Mouse (Mus musculus) midbrain, postnatal 0 days (tissue): ENCODE data around the gene Ttll11. TPM values are rescaled to one million over a fixed set of nuclear protein-coding genes. Genes with fewer than 3 reads are reported as not detected.

ENCODE experiments used
- ATAC-seq: fragments of 200-750 bp; cut with Nextera tagmentation; 2 replicates; pipeline ENCODE4 v1.8.0; 2017; ENCODE audit warnings: moderate number of reproducible peaks, mild to moderate bottlenecking, moderate TSS enrichment, moderate library complexity; ENCODE audit not compliant: low FRiP score
- DNase-seq: peaks from one replicate; pipeline ENCODE4 v3.0.0-alpha.2; 2015; ENCODE audit warnings: low spot score
- H3K27ac ChIP-seq: fragments of 300-500 bp; sonication (generic); 2 replicates; pipeline ENCODE4 v1.5.1; 2014; ENCODE audit warnings: low read depth, mild to moderate bottlenecking, low read length, mixed read lengths
- H3K27me3 ChIP-seq: fragments of 300-500 bp; sonication (generic); 2 replicates; pipeline ENCODE4 v1.6.1; 2014; ENCODE audit warnings: low read length, control low read depth, mixed read lengths; ENCODE audit not compliant: insufficient read depth
- H3K36me3 ChIP-seq: fragments of 300-500 bp; sonication (generic); 2 replicates; pipeline ENCODE4 v1.6.1; 2014; ENCODE audit warnings: low read length, control low read depth, mixed read lengths; ENCODE audit not compliant: insufficient read depth
- H3K4me1 ChIP-seq: fragments of 300-500 bp; sonication (generic); 2 replicates; pipeline ENCODE4 v1.6.1; 2014; ENCODE audit warnings: mild to moderate bottlenecking, control low read depth, antibody characterized with exemption, low read length, mixed read lengths; ENCODE audit not compliant: insufficient read depth
- H3K4me2 ChIP-seq: fragments of 300-500 bp; sonication (generic); 2 replicates; pipeline ENCODE4 v1.6.1; 2014; ENCODE audit warnings: low read depth, mild to moderate bottlenecking, low read length, mixed read lengths; ENCODE audit not compliant: poor library complexity, severe bottlenecking
- H3K4me3 ChIP-seq: fragments of 300-500 bp; sonication (generic); 2 replicates; pipeline ENCODE4 v1.5.1; 2014; ENCODE audit warnings: low read depth, mild to moderate bottlenecking, low read length, moderate library complexity
- H3K9ac ChIP-seq: fragments of 300-500 bp; sonication (generic); replicated peaks from 2 replicates; pipeline ENCODE4 v1.6.1; 2014; ENCODE audit warnings: mild to moderate bottlenecking, low read length, moderate library complexity, mixed read lengths; ENCODE audit not compliant: poor library complexity, severe bottlenecking
- H3K9me3 ChIP-seq: fragments of 300-500 bp; sonication (generic); 2 replicates; pipeline ENCODE4 v1.6.1; 2016; ENCODE audit warnings: low read length, control low read depth
- CTCF ChIP-seq: IDR thresholded peaks from 2 replicates; pipeline ENCODE4 v1.5.1; 2016; ENCODE audit warnings: antibody characterized with exemption, mild to moderate bottlenecking
- WGBS: fragments of 180-500 bp; shearing (Covaris S2); extraction: QIAGEN DNeasy Blood & Tissue Kit; methylation state at CpG from one replicate; pipeline ENCODE4 v1.1.7; 2014; 5-methylcytosine and 5-hydroxymethylcytosine counted together
- polyA plus RNA-seq: library from polyadenylated mRNA; unstranded; fragments of >200 nt; fragmentation: Nextera tagmentation; extraction: Ambion mirVana; gene quantifications from 2 replicates; pipeline ENCODE4 v1.2.1, GENCODE M21; 2015
- total RNA-seq: library from RNA; depleted of rRNA; stranded (reverse); fragments of >200 nt; gene quantifications from 2 replicates; pipeline ENCODE4 v1.2.3, GENCODE M21; 2014

Ttll11 gene
- total and polyA plus RNA-seq, 2 experiments from 2014 or later, result 7.8 to 15.8 TPM

GRCm38 (mm10) chr2:35785877-35786276 is 193.8 kb downstream of the Ttll11 start:
- TF ChIP-seq CTCF, result no peak
- no peak overlapping the region for H3K9ac ChIP-seq
- peaks cover 6% of the 10 kb centered on the region; the same call in 1 of the 2 replicates for H3K4me1 ChIP-seq
- no peaks in the 10 kb centered on the region for H3K9me3 ChIP-seq
- H3K27ac ChIP-seq, result no peak overlapping the region
- H3K4me3 ChIP-seq, result no peak overlapping the region
- H3K36me3 ChIP-seq, result no peaks in the 10 kb centered on the region
- H3K27me3 ChIP-seq, result no peaks in the 10 kb centered on the region
- no peak for ATAC-seq
- DNase-seq, result no peak
- H3K4me2 ChIP-seq, result no peak overlapping the region
- 83% methylated on average over 7 of the region's 7 CpGs for WGBS

- Histone ChIP-seq H3K4me1 (no peaks in the 10 kb centered on the region), H3K9me3 (no peaks in the 10 kb centered on the region), H3K27me3 (no peaks in the 10 kb centered on the region), H3K9ac (no peak overlapping the region), H3K27ac (no peak overlapping the region), H3K36me3 (no peaks in the 10 kb centered on the region), H3K4me3 (no peak overlapping the region), H3K4me2 (no peak overlapping the region)
- ATAC-seq (peak; percentile 27; the same call in 1 of the 2 replicates), DNase-seq (no peak)
- no peak for TF ChIP-seq CTCF
- 64% methylated on average over 10 of the region's 10 CpGs for WGBS
Observed at GRCm38 (mm10) chr2:35783368-35783767, 196.3 kb downstream of the Ttll11 start.

- ATAC-seq, result no peak
- H3K27me3 ChIP-seq, result no peaks in the 10 kb centered on the region
- TF ChIP-seq CTCF, result no peak
- H3K4me2 ChIP-seq, result no peak overlapping the region
- DNase-seq, result no peak
- 85% methylated on average over 5 of the region's 5 CpGs for WGBS
- H3K4me3 ChIP-seq, result no peak overlapping the region
- H3K4me1 ChIP-seq, result no peaks in the 10 kb centered on the region
- no peak overlapping the region for H3K9ac ChIP-seq
- no peak overlapping the region for H3K27ac ChIP-seq
- no peaks in the 10 kb centered on the region for H3K9me3 ChIP-seq
- no peaks in the 10 kb centered on the region for H3K36me3 ChIP-seq
Observed at GRCm38 (mm10) chr2:35779266-35779665, 200.4 kb downstream of the Ttll11 start.

GRCm38 (mm10) chr2:35776935-35777334 is 202.8 kb downstream of the Ttll11 start:
- H3K4me1 ChIP-seq, result no peaks in the 10 kb centered on the region
- no peak for TF ChIP-seq CTCF
- DNase-seq, result no peak
- no peak overlapping the region for H3K9ac ChIP-seq
- no peaks in the 10 kb centered on the region for H3K36me3 ChIP-seq
- no peaks in the 10 kb centered on the region for H3K27me3 ChIP-seq
- no peak for ATAC-seq
- no peak overlapping the region for H3K4me2 ChIP-seq
- no peak overlapping the region for H3K4me3 ChIP-seq
- WGBS, result 88% methylated on average over 9 of the region's 9 CpGs
- H3K9me3 ChIP-seq, result no peaks in the 10 kb centered on the region
- no peak overlapping the region for H3K27ac ChIP-seq

- Histone ChIP-seq H3K4me2 (no peak overlapping the region), H3K9ac (no peak overlapping the region), H3K4me1 (no peaks in the 10 kb centered on the region), H3K27me3 (no peaks in the 10 kb centered on the region), H3K27ac (no peak overlapping the region), H3K36me3 (no peaks in the 10 kb centered on the region), H3K4me3 (no peak overlapping the region), H3K9me3 (no peaks in the 10 kb centered on the region)
- WGBS, result 55% methylated on average over 5 of the region's 5 CpGs
- TF ChIP-seq CTCF, result no peak
- DNase-seq (peak; percentile 15), ATAC-seq (no peak)
Observed at GRCm38 (mm10) chr2:35775651-35776055, 204.1 kb downstream of the Ttll11 start.

GRCm38 (mm10) chr2:35770541-35770940 is 209.2 kb downstream of the Ttll11 start:
- Histone ChIP-seq H3K9ac (no peak overlapping the region), H3K27me3 (no peaks in the 10 kb centered on the region), H3K9me3 (no peaks in the 10 kb centered on the region), H3K4me3 (no peak overlapping the region), H3K4me1 (no peaks in the 10 kb centered on the region), H3K36me3 (no peaks in the 10 kb centered on the region), H3K27ac (no peak overlapping the region), H3K4me2 (no peak overlapping the region)
- TF ChIP-seq CTCF, result no peak
- ATAC-seq, result no peak
- 76% methylated on average over 2 of the region's 2 CpGs for WGBS
- no peak for DNase-seq
